Mouse (Mus musculus) midbrain, embryonic 15.5 days (tissue): ENCODE measurements at regions not wholly inside any gene's neighbourhood (a gene's known extent, or its start where the extent isn't known, plus 50 kb on each side); places are given as distances from the start of the nearest gene placed in this dataset.
"Not testable (repeated sequence)": the region's sequence is repeated elsewhere in the genome, so short reads cannot be mapped to it uniquely, and the experiment has no call there.

Source experiments
- ATAC-seq: fragments of 200-750 bp; cut with Nextera tagmentation; replicated peaks from 2 replicates; pipeline ENCODE4 v1.8.0; 2017; ENCODE audit warnings: moderate TSS enrichment
- H3K27ac ChIP-seq: fragments of 300-500 bp; sonication (generic); 2 replicates; pipeline ENCODE4 v1.5.1; 2015; ENCODE audit warnings: mild to moderate bottlenecking, inconsistent platforms
- H3K27me3 ChIP-seq: fragments of 300-500 bp; sonication (generic); replicated peaks from 2 replicates; pipeline ENCODE4 v1.6.1; 2015; ENCODE audit warnings: inconsistent platforms
- H3K36me3 ChIP-seq: fragments of 300-500 bp; sonication (generic); replicated peaks from 2 replicates; pipeline ENCODE4 v1.6.1; 2015; ENCODE audit warnings: inconsistent platforms
- H3K4me1 ChIP-seq: fragments of 300-500 bp; sonication (generic); 2 replicates; pipeline ENCODE4 v1.6.1; 2015; ENCODE audit warnings: inconsistent platforms
- H3K4me2 ChIP-seq: fragments of 300-500 bp; sonication (generic); 2 replicates; pipeline ENCODE4 v1.6.1; 2015; ENCODE audit warnings: inconsistent platforms, mild to moderate bottlenecking, moderate library complexity
- H3K4me3 ChIP-seq: fragments of 300-500 bp; sonication (generic); 2 replicates; pipeline ENCODE4 v1.5.1; 2015; ENCODE audit warnings: mild to moderate bottlenecking, inconsistent platforms
- H3K9ac ChIP-seq: fragments of 300-500 bp; sonication (generic); 2 replicates; pipeline ENCODE4 v1.6.1; 2015; ENCODE audit warnings: mild to moderate bottlenecking, inconsistent platforms
- H3K9me3 ChIP-seq: fragments of 300-500 bp; sonication (generic); 2 replicates; pipeline ENCODE4 v1.6.1; 2016; ENCODE audit warnings: inconsistent platforms
- WGBS: fragments of 180-500 bp; shearing (Covaris S2); methylation state at CpG from one replicate; pipeline ENCODE4 v1.1.7; 2015; ENCODE audit warnings: mixed read lengths; 5-methylcytosine and 5-hydroxymethylcytosine counted together

- H3K36me3 ChIP-seq = no peaks in the 10 kb centered on the region
- 81% methylated on average over 4 of the region's 4 CpGs for WGBS
Observed at GRCm38 (mm10) chr10:38364876-38365275, 456.7 kb downstream of the Rfpl4b start.

GRCm38 (mm10) chr10:38357539-38358232 is 463.9 kb downstream of the Rfpl4b start:
- no peak overlapping the region for H3K27ac ChIP-seq
- peak; percentile 56; the same call in 1 of the 2 replicates for ATAC-seq

More at GRCm38 (mm10) chr10:38364876-38365275, 456.7 kb downstream of the Rfpl4b start:
- Histone ChIP-seq H3K4me1 (no peaks in the 10 kb centered on the region), H3K9ac (no peak overlapping the region), H3K27me3 (no peaks in the 10 kb centered on the region), H3K4me2 (no peak overlapping the region), H3K27ac (no peak overlapping the region), H3K9me3 (no peaks in the 10 kb centered on the region), H3K4me3 (no peak overlapping the region)
- ATAC-seq = no peak

GRCm38 (mm10) chr10:38353973-38354372 is 467.6 kb downstream of the Rfpl4b start:
- no peak for ATAC-seq
- Histone ChIP-seq H3K36me3 (no peaks in the 10 kb centered on the region), H3K27me3 (no peaks in the 10 kb centered on the region), H3K27ac (no peak overlapping the region), H3K4me2 (no peak overlapping the region), H3K4me1 (no peaks in the 10 kb centered on the region), H3K9me3 (no peaks in the 10 kb centered on the region), H3K9ac (no peak overlapping the region), H3K4me3 (no peak overlapping the region)
- WGBS = 43% methylated on average over 2 of the region's 2 CpGs

More at GRCm38 (mm10) chr10:38357539-38358232, 463.9 kb downstream of the Rfpl4b start:
- H3K9ac ChIP-seq = no peak overlapping the region
- H3K4me1 ChIP-seq = no peaks in the 10 kb centered on the region
- H3K27me3 ChIP-seq = no peaks in the 10 kb centered on the region
- H3K4me2 ChIP-seq = no peak overlapping the region
- no peak overlapping the region for H3K4me3 ChIP-seq
- WGBS = 81% methylated on average over 1 of the region's 1 CpGs
- H3K9me3 ChIP-seq = no peaks in the 10 kb centered on the region
- no peaks in the 10 kb centered on the region for H3K36me3 ChIP-seq

- Histone ChIP-seq H3K27ac (no peak overlapping the region), H3K9me3 (no peaks in the 10 kb centered on the region), H3K9ac (no peak overlapping the region), H3K4me3 (no peak overlapping the region), H3K36me3 (no peaks in the 10 kb centered on the region), H3K4me2 (no peak overlapping the region), H3K4me1 (no peaks in the 10 kb centered on the region), H3K27me3 (no peaks in the 10 kb centered on the region)
- WGBS = 63% methylated on average over 5 of the region's 5 CpGs
- 0 out of 2 replicates have a peak, but pooled peaks have one; percentile 30 for ATAC-seq
Observed at GRCm38 (mm10) chr10:38353526-38353925, 468.1 kb downstream of the Rfpl4b start.

GRCm38 (mm10) chr10:38347029-38347428 is 474.6 kb downstream of the Rfpl4b start:
- not testable (repeated sequence) for H3K4me2 ChIP-seq, H3K27ac ChIP-seq, H3K9ac ChIP-seq, ATAC-seq, H3K4me3 ChIP-seq, H3K9me3 ChIP-seq, H3K4me1 ChIP-seq, H3K27me3 ChIP-seq, H3K36me3 ChIP-seq
- WGBS = 80% methylated on average over 8 of the region's 8 CpGs

- ATAC-seq = no peak
- no peaks in the 10 kb centered on the region for H3K9me3 ChIP-seq
- no peak overlapping the region for H3K27ac ChIP-seq
- H3K4me3 ChIP-seq = no peak overlapping the region
- H3K27me3 ChIP-seq = no peaks in the 10 kb centered on the region
- no peaks in the 10 kb centered on the region for H3K36me3 ChIP-seq
- no peak overlapping the region for H3K9ac ChIP-seq
- no peaks in the 10 kb centered on the region for H3K4me1 ChIP-seq
- no peak overlapping the region for H3K4me2 ChIP-seq
- WGBS = 80% methylated on average over 1 of the region's 1 CpGs
Observed at GRCm38 (mm10) chr10:38340406-38341175, 481.0 kb downstream of the Rfpl4b start.

- H3K27me3 ChIP-seq = no peaks in the 10 kb centered on the region
- no peaks in the 10 kb centered on the region for H3K36me3 ChIP-seq
- no peaks in the 10 kb centered on the region for H3K9me3 ChIP-seq
- ATAC-seq = no peak
- no peak overlapping the region for H3K4me3 ChIP-seq
- no peaks in the 10 kb centered on the region for H3K4me1 ChIP-seq
- WGBS = 42% methylated on average over 5 of the region's 5 CpGs
- no peak overlapping the region for H3K4me2 ChIP-seq
- no peak overlapping the region for H3K9ac ChIP-seq
- no peak overlapping the region for H3K27ac ChIP-seq
Observed at GRCm38 (mm10) chr10:38308716-38309392, 512.7 kb downstream of the Rfpl4b start.

- no peak overlapping the region for H3K27ac ChIP-seq
- no peaks in the 10 kb centered on the region for H3K9me3 ChIP-seq
- no peak overlapping the region for H3K9ac ChIP-seq
- H3K4me3 ChIP-seq = no peak overlapping the region
- WGBS = 87% methylated on average over 2 of the region's 2 CpGs
- no peaks in the 10 kb centered on the region for H3K27me3 ChIP-seq
- H3K4me2 ChIP-seq = no peak overlapping the region
- no peaks in the 10 kb centered on the region for H3K36me3 ChIP-seq
- no peaks in the 10 kb centered on the region for H3K4me1 ChIP-seq
- no peak for ATAC-seq
Observed at GRCm38 (mm10) chr10:38295724-38296123, 525.9 kb downstream of the Rfpl4b start.

GRCm38 (mm10) chr10:38288689-38289283 is 532.8 kb downstream of the Rfpl4b start:
- WGBS = 77% methylated on average over 6 of the region's 6 CpGs
- H3K9ac ChIP-seq = no peak overlapping the region
- H3K4me3 ChIP-seq = no peak overlapping the region
- no peak overlapping the region for H3K4me2 ChIP-seq
- H3K27me3 ChIP-seq = no peaks in the 10 kb centered on the region
- H3K36me3 ChIP-seq = no peaks in the 10 kb centered on the region
- ATAC-seq = no peak
- H3K4me1 ChIP-seq = no peaks in the 10 kb centered on the region
- no peak overlapping the region for H3K27ac ChIP-seq
- no peaks in the 10 kb centered on the region for H3K9me3 ChIP-seq

- no peak overlapping the region for H3K9ac ChIP-seq
- H3K4me2 ChIP-seq = no peak overlapping the region
- no peak overlapping the region for H3K4me3 ChIP-seq
- no peaks in the 10 kb centered on the region for H3K9me3 ChIP-seq
- H3K27ac ChIP-seq = no peak overlapping the region
- H3K4me1 ChIP-seq = no peaks in the 10 kb centered on the region
- H3K36me3 ChIP-seq = no peaks in the 10 kb centered on the region
- ATAC-seq = no peak
- WGBS = 93% methylated on average over 1 of the region's 1 CpGs
- H3K27me3 ChIP-seq = no peaks in the 10 kb centered on the region
Observed at GRCm38 (mm10) chr10:38269136-38269535, 552.4 kb downstream of the Rfpl4b start.

- Histone ChIP-seq H3K27me3 (no peaks in the 10 kb centered on the region), H3K4me3 (no peak overlapping the region), H3K4me1 (no peaks in the 10 kb centered on the region), H3K36me3 (no peaks in the 10 kb centered on the region), H3K27ac (no peak overlapping the region), H3K9me3 (no peaks in the 10 kb centered on the region), H3K4me2 (no peak overlapping the region), H3K9ac (no peak overlapping the region)
- ATAC-seq = no peak
- WGBS = 82% methylated on average over 3 of the region's 3 CpGs
Observed at GRCm38 (mm10) chr10:38265564-38265963, 556.0 kb downstream of the Rfpl4b start.

- Histone ChIP-seq H3K9me3 (no peaks in the 10 kb centered on the region), H3K9ac (no peak overlapping the region), H3K4me2 (no peak overlapping the region), H3K36me3 (no peaks in the 10 kb centered on the region), H3K4me3 (no peak overlapping the region), H3K27ac (no peak overlapping the region), H3K27me3 (no peaks in the 10 kb centered on the region), H3K4me1 (no peaks in the 10 kb centered on the region)
- WGBS = 86% methylated on average over 1 of the region's 1 CpGs
- ATAC-seq = no peak
Observed at GRCm38 (mm10) chr10:38246821-38247220, 574.8 kb downstream of the Rfpl4b start.
